Mouse (Mus musculus): Measurements from ENCODE around the gene Trim21.

- TF ChIP-seq CTCF (conservative IDR thresholded peaks at IDR 0.05; ENCODE audit: low read length), result no peak
- TF ChIP-seq POU5F1 (IDR thresholded peaks at IDR 0.05; ENCODE audit: borderline replicate concordance, low read length), result no peak
Measured at GRCm38 (mm10) chr7:102553279-102553678, 12.0 kb downstream of the Trim21 start.
